Mouse (Mus musculus) c-Kit-positive CD71-negative TER-119-negative erythroid progenitor cells, embryonic 14.5 days (primary cell): ENCODE data around the gene Rab28.

Experiments used
- DNase-seq: peaks from one replicate; pipeline ENCODE4 v3.0.0-alpha.2; 2013; ENCODE audit warnings: low read depth

Rab28 gene

DNA sequence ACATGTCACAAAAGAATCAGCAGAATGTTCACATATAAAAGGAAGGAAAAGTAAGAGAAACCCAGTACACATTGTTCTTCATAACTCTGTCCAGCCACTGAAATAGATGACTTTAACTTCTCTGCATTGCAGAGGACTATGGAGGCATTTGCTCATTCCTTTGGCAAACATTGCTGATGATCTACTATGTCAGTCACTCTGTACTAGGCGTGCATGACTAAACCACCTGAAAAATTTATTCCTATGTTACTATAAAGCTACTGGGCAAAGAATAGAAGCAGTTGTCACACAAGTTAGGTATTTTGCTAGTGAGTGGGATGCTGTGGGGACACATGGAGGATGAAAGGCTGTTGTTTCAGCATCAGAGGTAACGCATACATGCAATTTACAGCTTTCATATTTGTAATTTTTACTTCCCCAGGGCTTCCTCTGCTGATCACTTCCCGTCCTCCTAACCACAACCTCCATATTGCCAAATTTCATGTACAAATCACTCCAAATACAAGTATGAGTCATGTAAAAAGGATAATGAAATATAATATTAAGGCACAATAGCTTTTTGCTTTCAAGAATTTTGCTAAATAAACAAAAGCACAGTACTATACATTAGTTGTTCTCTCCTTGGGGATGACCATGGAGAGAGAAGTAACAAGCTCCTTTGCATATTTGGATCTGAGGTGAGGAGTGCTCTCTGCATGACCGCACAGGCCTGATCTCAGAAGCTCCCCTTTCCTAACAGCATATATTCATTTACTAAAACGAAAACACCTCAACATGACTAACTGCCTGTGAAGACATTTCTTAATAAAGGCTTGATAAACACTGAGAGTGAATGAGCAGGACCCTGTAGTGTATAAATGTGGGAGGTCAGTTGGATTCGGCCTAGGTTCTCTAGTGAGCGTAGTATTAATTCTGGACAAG, 80.5 kb downstream of the Rab28 start:
- peak; percentile 3 for DNase-seq

DNA sequence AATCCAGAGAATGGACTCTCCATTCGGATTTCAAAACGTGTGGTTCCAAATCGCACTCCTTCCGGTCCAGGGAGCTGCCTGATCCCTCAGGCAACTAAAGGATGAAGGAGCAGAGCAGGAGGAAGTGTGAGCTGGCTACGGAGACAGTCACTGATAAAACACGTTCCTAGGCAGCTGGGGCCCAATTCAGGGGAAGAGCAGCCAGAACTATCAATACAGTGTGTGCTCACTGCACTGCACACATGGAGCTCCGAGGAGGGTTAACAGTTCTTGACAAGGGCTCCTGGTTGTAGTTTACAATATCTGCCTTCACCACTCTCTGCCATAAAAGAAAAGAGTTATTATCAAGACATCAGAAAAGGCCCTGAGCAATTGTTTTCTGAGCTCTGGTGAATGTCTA, 82.4 kb downstream of the Rab28 start:
- DNase-seq: no peak

DNA sequence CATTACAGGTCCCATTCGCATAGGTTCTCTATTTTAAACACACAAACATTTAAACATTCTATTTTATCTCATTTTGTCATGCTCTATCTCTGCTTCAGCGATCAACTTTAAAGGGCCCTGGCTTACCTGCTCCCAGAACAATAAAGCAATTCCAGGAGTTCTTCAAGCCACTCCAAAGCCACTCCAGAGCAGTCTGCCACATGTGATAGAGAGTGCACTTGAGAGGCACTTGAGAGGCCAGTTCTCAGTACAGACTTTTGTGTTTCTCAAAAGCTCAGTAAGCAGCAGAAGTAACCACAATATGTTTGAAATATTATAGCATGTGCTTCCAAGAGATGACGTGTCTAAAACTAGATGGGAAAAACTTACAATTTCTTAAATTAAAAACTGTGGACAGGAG, 86.2 kb downstream of the Rab28 start:
- no peak for DNase-seq

DNA sequence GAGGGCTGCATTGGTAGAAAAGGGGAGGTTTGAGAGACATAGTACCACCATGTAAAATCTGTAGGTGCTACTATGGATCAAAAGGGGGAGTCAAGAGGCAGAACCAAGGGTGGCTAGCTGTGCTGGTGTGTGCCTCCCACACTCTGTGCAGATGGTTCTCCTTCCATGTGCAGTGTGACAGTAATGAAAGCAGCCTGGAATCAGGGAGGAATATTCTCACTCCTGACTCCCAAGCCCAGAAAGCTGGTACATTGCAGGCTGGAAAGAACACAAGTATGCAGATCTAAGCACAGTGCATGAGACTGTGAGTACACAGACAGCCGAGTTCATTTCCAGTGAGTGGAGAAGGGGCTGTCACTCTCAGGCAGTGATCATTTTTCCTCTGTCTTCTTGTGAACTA, 89.0 kb downstream of the Rab28 start:
- no peak for DNase-seq

DNA sequence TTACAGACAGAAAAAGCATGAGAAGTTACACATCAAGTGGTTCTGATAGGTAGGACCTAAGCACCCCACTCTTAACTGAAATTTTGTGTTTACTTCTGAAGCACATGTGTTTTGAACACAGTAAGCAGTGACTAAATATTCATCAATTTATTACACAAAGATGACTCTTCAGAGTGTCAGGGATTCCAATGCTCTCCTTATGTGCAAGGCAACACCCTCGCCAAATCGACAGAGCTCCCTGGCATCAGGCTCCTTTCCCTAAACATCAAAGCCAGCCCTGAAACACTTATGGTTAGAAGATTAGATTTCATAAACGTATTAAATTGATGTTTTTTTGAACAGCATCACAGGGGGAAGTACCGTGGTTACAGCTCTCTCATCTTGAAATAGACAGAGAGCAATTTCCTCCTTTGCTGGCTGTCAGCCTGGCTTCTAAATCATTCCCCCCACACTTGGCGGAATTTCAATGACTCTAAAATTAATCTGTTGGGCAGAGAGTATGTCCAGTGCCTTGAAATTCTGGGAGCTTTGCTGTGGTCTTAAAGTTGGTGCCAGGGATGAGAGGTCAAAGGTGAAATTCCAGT, 97.4 kb downstream of the Rab28 start:
- no peak for DNase-seq

DNA sequence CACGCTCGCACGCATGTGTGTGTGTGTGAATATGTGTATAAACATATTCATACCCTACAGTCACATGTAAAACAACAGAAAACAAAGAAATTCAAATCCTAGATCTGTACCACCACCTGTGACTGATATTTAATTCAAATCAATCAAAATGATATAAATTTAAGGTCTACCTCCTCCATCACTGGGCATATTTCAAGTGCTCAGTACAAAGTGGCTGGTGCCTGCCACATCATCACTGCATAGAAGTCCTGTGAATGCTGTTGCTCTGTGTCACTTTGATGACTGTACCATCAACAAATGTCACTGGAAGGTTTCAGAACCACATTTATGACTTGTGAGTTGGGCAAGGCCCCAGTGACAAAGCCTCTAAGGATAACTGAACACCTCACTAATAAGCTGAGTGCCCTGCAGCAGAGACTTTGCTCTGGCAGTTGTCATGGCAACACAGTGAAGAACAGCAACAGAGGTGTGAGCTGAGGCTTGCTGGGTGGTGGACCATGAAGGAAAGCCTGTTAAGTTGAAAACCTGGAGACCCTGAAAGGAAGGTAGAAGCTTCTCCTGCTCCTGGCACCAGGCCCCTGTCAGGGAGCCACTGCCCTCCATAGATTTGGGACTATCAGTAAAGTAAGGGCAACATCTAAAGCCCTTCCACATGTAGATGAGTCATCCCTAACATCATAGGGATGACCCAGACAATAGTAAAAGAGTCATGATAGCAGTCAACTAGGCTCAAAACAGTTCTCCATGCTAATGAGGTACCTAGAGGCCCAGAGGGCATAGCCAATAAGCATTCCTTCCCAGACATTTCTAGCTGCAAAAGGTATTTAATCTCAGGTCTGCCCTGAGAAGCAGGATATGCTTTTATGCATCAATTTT, 111.5 kb downstream of the Rab28 start:
- DNase-seq: no peak

DNA sequence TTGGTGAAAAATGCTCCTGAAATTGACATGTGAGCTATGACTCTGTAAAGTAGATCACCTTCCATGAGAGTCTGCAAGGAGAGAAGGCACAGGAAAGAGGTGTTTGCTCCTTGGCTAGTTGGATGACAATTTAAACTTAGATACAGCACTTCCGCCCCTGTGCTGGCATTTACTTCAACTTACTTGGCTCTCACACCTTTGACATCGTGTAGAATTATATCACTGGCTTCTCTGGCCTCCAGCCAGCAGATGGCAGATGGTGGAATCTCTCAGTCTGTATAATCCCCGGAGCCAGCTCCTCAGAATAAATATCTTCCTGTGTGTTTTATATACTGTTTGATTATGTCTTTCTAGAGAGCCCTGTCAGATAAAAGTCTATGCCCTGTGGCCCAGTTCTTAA, 112.8 kb downstream of the Rab28 start:
- no peak for DNase-seq

DNA sequence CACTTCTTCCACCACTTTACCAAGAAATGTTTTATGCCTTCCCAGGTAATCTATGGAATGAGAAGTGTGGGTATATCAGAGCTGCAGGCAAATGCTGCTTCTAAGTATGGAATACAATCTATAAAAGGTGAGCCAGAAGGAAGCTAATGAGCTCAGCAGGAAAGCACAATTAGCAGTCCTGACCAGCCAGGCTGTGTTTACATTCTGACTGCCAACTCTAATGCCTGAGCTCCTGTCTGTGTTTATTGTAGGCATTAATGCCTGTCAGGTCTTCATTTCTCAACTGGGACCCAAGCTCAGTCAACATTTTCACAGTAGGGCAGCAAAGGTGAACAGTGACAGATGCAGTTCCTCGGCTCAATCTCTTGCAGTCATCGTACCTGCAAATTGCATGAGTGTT, 129.9 kb downstream of the Rab28 start:
- DNase-seq: no peak
